Mouse (Mus musculus): ENCODE data around the gene Gfra1. TPM values are rescaled to one million over a fixed set of nuclear protein-coding genes. Genes with fewer than 3 reads are reported as not detected.

Gene Gfra1
- polyA plus RNA-seq, 1 experiment from 2014 or later, result 56.4 TPM

DNA sequence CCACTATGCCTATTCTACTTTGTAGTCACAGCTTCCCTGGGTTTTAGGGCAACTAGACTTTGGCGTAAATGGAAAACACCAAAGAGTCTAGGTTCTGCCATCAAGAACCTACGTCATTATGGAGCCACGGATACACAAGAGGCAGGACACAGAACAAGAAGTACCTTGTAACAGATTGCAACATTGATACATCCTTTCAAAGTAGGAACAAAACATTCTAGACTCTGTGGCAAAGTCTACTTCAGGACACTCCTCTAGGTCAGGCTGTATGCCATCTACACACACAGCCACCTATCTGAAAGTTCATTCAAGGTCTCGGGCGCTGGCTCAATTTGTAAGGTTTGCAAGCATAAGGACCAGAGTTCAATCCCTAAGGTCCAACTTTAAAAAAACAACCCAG is 81.1 kb downstream of the Gfra1 start:
- DNase-seq (ENCODE audit: low spot score) (no peak), ATAC-seq (replicated peaks; ENCODE audit: low FRiP score, low read depth) (no peak)
- Histone ChIP-seq H3K27ac (no peak overlapping the region), H3K4me3 (replicated peaks; ENCODE audit: low read depth, low read length) (no peak overlapping the region), H3K9me3 (replicated peaks; ENCODE audit: low read length) (no peaks in the 10 kb centered on the region), H3K9ac (ENCODE audit: low read depth, low read length) (no peak overlapping the region), H3K4me1 (replicated peaks; ENCODE audit: insufficient read depth, low read length) (no peaks in the 10 kb centered on the region), H3K36me3 (ENCODE audit: insufficient read depth, low read length) (no peaks in the 10 kb centered on the region), H3K27me3 (ENCODE audit: insufficient read depth, low read length) (no peaks in the 10 kb centered on the region), H3K4me2 (ENCODE audit: low read length) (no peak overlapping the region)
- TF ChIP-seq CTCF (IDR thresholded peaks at IDR 0.05; ENCODE audit: low read depth), result no peak
- WGBS, result 95% methylated on average over 5 of the region's 5 CpGs

DNA sequence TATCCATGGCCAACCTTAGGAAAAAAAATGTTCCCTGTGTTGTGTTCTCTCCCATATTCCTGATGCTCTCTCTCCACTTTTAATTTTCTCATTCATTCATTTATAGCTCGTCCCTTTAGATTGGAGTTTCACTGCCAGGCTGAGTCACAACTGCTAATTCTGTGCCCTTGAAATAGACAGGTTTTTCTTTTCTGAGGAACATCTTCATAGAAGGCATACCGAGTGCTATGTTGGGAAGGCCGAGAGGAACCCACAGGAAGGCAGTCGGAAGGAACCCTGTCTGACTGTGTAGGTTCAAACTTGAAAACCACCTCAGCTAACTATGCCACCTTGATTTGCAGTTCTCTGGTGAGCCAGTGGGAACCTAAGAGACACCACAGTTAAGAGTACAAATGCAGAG is 81.6 kb downstream of the Gfra1 start:
- no peak for TF ChIP-seq CTCF (IDR thresholded peaks at IDR 0.05; ENCODE audit: low read depth)
- no peaks in the 10 kb centered on the region for H3K27me3 ChIP-seq (ENCODE audit: insufficient read depth, low read length)
- H3K4me2 ChIP-seq (ENCODE audit: low read length), result no peak overlapping the region
- no peaks in the 10 kb centered on the region for H3K36me3 ChIP-seq (ENCODE audit: insufficient read depth, low read length)
- 95% methylated on average over 4 of the region's 4 CpGs for WGBS
- no peak overlapping the region for H3K4me3 ChIP-seq (replicated peaks; ENCODE audit: low read depth, low read length)
- no peak overlapping the region for H3K9ac ChIP-seq (ENCODE audit: low read depth, low read length)
- DNase-seq (ENCODE audit: low spot score), result no peak
- no peak overlapping the region for H3K27ac ChIP-seq
- ATAC-seq (replicated peaks; ENCODE audit: low FRiP score, low read depth), result no peak
- H3K9me3 ChIP-seq (replicated peaks; ENCODE audit: low read length), result no peaks in the 10 kb centered on the region
- H3K4me1 ChIP-seq (replicated peaks; ENCODE audit: insufficient read depth, low read length), result 0 out of 2 replicates have a peak, but pooled peaks cover 3% of the 10 kb centered on the region

GRCm38 (mm10) chr19:58368513-58368912 is 87.2 kb downstream of the Gfra1 start:
- Histone ChIP-seq H3K9me3 (replicated peaks; ENCODE audit: low read length) (no peaks in the 10 kb centered on the region), H3K27me3 (ENCODE audit: insufficient read depth, low read length) (no peaks in the 10 kb centered on the region), H3K4me2 (ENCODE audit: low read length) (no peak overlapping the region), H3K9ac (ENCODE audit: low read depth, low read length) (no peak overlapping the region), H3K4me3 (replicated peaks; ENCODE audit: low read depth, low read length) (no peak overlapping the region), H3K36me3 (ENCODE audit: insufficient read depth, low read length) (no peaks in the 10 kb centered on the region), H3K4me1 (replicated peaks; ENCODE audit: insufficient read depth, low read length) (0 out of 2 replicates have a peak, but pooled peaks cover 5% of the 10 kb centered on the region), H3K27ac (no peak overlapping the region)
- ATAC-seq (replicated peaks; ENCODE audit: low FRiP score, low read depth) (no peak), DNase-seq (ENCODE audit: low spot score) (peak; percentile 69)
- 28% methylated on average over 2 of the region's 2 CpGs for WGBS
- no peak for TF ChIP-seq CTCF (IDR thresholded peaks at IDR 0.05; ENCODE audit: low read depth)

DNA sequence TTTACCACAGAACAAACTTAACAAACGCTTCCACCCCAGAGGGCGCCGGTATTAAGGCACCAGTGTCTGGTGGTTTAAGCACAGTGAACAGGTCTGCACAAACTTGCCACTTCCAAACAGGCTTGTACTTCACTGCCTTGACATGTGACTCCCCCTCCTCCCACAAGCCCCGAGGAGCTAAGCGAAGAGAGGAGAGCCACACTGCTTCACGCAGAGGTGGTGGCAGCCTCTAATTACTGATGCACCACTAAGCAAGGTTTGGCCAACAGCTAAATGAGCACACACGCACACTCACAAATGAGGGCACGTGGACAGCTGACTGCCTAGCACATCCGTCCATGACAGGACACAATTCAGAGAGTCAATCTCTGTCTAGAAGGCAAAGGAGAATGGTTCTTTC is 91.0 kb downstream of the Gfra1 start:
- H3K27me3 ChIP-seq (ENCODE audit: insufficient read depth, low read length), result no peaks in the 10 kb centered on the region
- ATAC-seq (replicated peaks; ENCODE audit: low FRiP score, low read depth), result no peak
- TF ChIP-seq CTCF (IDR thresholded peaks at IDR 0.05; ENCODE audit: low read depth), result no peak
- H3K27ac ChIP-seq, result no peak overlapping the region
- DNase-seq (ENCODE audit: low spot score), result no peak
- H3K4me3 ChIP-seq (replicated peaks; ENCODE audit: low read depth, low read length), result no peak overlapping the region
- no peaks in the 10 kb centered on the region for H3K9me3 ChIP-seq (replicated peaks; ENCODE audit: low read length)
- WGBS, result 51% methylated on average over 9 of the region's 9 CpGs
- 0 out of 2 replicates have a peak, but pooled peaks cover 5% of the 10 kb centered on the region for H3K4me1 ChIP-seq (replicated peaks; ENCODE audit: insufficient read depth, low read length)
- no peaks in the 10 kb centered on the region for H3K36me3 ChIP-seq (ENCODE audit: insufficient read depth, low read length)
- no peak overlapping the region for H3K4me2 ChIP-seq (ENCODE audit: low read length)
- no peak overlapping the region for H3K9ac ChIP-seq (ENCODE audit: low read depth, low read length)

DNA sequence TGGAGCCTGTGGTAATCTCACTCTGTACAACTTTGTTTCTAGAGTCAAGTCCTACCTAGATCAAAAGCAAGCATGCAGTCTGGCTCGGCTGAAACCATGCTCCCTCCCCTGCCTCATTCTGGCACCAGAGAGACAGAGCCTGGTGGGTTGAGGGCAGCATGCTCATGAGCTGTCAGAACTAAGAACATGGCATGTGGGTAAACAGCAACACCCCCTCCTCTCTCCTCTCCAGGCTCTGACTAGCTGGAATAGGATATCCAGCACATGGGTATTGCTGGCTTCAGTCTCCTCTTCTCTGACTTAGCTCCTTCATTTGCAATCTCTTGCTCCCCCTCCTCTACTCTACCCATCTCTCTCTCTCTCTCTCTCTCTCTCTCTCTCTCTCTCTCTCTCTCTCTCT is 94.7 kb downstream of the Gfra1 start:
- Histone ChIP-seq H3K4me1 (replicated peaks; ENCODE audit: insufficient read depth, low read length) (no peaks in the 10 kb centered on the region), H3K4me3 (replicated peaks; ENCODE audit: low read depth, low read length) (no peak overlapping the region), H3K9ac (ENCODE audit: low read depth, low read length) (no peak overlapping the region), H3K36me3 (ENCODE audit: insufficient read depth, low read length) (no peaks in the 10 kb centered on the region), H3K27ac (no peak overlapping the region), H3K9me3 (replicated peaks; ENCODE audit: low read length) (no peaks in the 10 kb centered on the region), H3K4me2 (ENCODE audit: low read length) (no peak overlapping the region), H3K27me3 (ENCODE audit: insufficient read depth, low read length) (no peaks in the 10 kb centered on the region)
- ATAC-seq (replicated peaks; ENCODE audit: low FRiP score, low read depth) (no peak), DNase-seq (ENCODE audit: low spot score) (no peak)
- TF ChIP-seq CTCF (IDR thresholded peaks at IDR 0.05; ENCODE audit: low read depth), result no peak
- WGBS, result 50% methylated on average over 1 of the region's 1 CpGs

GRCm38 (mm10) chr19:58358063-58358462 is 97.6 kb downstream of the Gfra1 start:
- Histone ChIP-seq H3K4me1 (replicated peaks; ENCODE audit: insufficient read depth, low read length) (no peaks in the 10 kb centered on the region), H3K27me3 (ENCODE audit: insufficient read depth, low read length) (no peaks in the 10 kb centered on the region), H3K4me2 (ENCODE audit: low read length) (no peak overlapping the region), H3K36me3 (ENCODE audit: insufficient read depth, low read length) (no peaks in the 10 kb centered on the region), H3K9ac (ENCODE audit: low read depth, low read length) (no peak overlapping the region), H3K4me3 (replicated peaks; ENCODE audit: low read depth, low read length) (no peak overlapping the region), H3K9me3 (replicated peaks; ENCODE audit: low read length) (no peaks in the 10 kb centered on the region), H3K27ac (no peak overlapping the region)
- TF ChIP-seq CTCF (IDR thresholded peaks at IDR 0.05; ENCODE audit: low read depth), result no peak
- WGBS, result 86% methylated on average over 13 of the region's 13 CpGs
- DNase-seq (ENCODE audit: low spot score) (no peak), ATAC-seq (replicated peaks; ENCODE audit: low FRiP score, low read depth) (no peak)

DNA sequence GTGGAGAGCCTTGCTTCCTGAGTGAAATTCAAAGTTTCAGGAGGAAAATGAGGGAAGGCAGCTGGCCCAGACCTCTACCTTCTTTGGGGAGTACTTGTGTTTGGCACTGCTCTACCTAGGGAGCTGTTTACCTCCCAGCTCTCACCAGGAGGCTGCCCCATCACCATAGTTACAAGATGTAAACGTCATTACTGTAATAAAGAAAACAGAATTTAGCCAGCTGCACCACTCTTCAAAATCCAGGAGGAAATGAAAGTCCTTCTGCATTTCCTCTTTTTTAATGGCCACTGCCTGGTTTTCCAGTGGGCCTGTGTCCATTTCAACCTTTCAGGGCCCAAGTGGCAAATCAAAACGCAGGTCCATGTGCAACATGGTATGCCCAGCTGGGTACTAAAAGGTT is 101.8 kb downstream of the Gfra1 start:
- Histone ChIP-seq H3K27ac (no peak overlapping the region), H3K4me3 (replicated peaks; ENCODE audit: low read depth, low read length) (no peak overlapping the region), H3K4me1 (replicated peaks; ENCODE audit: insufficient read depth, low read length) (no peaks in the 10 kb centered on the region; the same call in 1 of the 2 replicates), H3K27me3 (ENCODE audit: insufficient read depth, low read length) (no peaks in the 10 kb centered on the region), H3K9ac (ENCODE audit: low read depth, low read length) (no peak overlapping the region), H3K4me2 (ENCODE audit: low read length) (no peak overlapping the region), H3K36me3 (ENCODE audit: insufficient read depth, low read length) (no peaks in the 10 kb centered on the region), H3K9me3 (replicated peaks; ENCODE audit: low read length) (no peaks in the 10 kb centered on the region)
- ATAC-seq (replicated peaks; ENCODE audit: low FRiP score, low read depth) (no peak), DNase-seq (ENCODE audit: low spot score) (no peak)
- TF ChIP-seq CTCF (IDR thresholded peaks at IDR 0.05; ENCODE audit: low read depth), result no peak
- WGBS, result 35% methylated on average over 2 of the region's 2 CpGs
